Mouse (Mus musculus): Measurements from ENCODE around the gene Plagl2. TPM values are rescaled to one million over a fixed set of nuclear protein-coding genes. Genes with fewer than 3 reads are reported as not detected.

Plagl2 gene
- total RNA-seq, 2 experiments from 2014 or later: 19.1 to 20.3 TPM

GRCm38 (mm10) chr2:153239860-153240480 lies 1.3 kb downstream of the Plagl2 start:
- no peak for DNase-seq (ENCODE audit: low spot score in 2 of 2)

DNA sequence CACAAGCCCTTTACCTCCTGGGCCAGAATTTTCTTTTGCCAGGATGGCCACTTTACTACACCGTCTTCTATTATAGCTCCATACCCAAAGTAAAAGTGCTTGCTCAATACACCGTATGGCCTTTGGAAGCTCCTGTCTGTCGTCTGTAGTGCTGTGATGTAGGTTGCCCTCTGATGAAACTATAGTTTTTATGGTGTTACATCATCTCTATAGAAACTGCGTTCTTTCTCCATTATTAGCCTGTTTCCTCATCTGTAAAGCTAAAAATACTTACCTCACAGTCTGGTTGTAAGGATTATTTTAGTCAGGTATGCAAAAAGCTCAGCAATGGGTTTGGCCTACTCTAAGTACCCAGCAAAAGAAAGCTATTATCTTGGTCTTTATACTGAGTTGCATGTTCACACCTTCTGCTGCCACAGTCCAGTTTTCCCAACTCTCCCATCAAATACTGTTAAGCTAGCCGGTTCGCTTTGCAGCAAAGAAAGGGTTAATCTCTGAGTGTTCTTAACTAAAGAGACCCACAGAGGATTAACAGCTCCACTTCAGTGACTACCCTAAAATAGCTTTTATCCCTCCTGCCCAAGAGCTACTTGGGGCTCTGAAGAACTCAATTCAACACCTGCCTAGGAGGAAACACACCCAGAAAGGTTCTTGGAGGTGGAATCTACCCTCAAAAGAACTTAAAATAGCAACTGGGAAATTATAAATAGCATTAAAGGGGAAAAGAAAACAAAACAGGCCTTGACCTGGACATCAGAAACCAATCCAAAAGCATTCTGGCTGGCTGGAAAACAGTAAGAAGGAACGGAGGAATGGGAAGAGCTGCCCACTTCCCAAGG lies 2.0 kb downstream of the Plagl2 start:
- DNase-seq (ENCODE audit: low spot score in 2 of 2): no peak

- no peak for DNase-seq (ENCODE audit: low spot score in 2 of 2)
Measured at GRCm38 (mm10) chr2:153238406-153238805, 2.8 kb downstream of the Plagl2 start.

DNA sequence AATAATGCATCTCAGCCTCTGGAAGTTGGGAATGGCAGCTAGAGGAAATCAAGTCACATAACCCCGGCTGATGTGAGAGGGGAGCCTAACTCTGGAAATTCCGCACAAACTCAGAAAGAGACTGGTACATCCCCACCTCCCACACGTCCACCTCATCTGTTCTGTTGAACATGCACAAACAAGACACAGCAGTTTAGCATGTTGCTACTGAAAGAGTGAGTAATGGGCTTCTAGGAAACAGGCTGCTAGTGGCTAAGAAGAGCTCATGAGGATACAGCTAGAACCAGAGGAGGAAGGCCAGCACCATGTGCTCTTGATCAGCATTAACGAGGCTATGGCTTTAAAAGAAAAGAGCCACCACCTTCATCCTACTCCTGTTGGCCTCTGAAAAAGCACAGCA lies 3.3 kb downstream of the Plagl2 start:
- DNase-seq (ENCODE audit: low spot score in 2 of 2): no peak

DNA sequence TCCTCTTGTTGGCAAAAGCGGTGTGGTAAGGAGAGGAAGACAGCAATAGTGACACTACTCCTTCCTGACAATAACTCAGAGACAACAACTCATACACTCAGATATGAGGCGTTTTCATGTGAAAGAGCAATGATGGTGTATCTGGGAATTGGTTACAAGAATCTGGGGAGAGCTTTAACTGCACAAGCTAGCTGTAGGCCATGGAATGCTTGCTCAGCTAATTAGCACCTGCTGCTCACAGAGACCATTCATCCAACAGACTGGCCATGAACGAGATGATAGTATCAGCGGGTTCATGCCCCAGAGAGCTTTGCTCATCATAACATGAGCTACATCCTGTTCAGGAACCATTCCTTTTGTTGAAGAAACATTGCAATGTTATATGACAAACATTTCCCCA lies 4.0 kb downstream of the Plagl2 start:
- no peak for DNase-seq (ENCODE audit: low spot score in 2 of 2)

DNA sequence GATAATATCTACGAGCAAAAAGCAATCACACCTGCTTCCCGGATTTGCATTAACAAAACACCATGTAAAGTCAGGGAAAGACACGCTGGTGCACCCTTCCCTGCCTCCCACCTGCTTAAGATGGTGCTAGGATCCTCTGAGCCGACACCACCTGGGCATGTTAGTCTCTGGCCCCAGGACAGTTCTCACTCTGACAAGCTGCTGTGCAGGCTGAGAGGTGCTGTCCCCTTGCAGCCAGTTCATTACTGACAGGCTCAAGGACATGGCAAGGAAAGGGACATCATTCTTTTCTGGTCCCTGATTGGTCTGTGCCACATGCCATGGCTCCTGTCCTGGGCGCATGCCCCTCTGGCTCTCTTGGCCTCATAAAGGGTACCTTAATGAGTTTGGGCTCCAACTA lies 12.7 kb downstream of the Plagl2 start:
- no peak for DNase-seq (ENCODE audit: low spot score in 2 of 2)

DNA sequence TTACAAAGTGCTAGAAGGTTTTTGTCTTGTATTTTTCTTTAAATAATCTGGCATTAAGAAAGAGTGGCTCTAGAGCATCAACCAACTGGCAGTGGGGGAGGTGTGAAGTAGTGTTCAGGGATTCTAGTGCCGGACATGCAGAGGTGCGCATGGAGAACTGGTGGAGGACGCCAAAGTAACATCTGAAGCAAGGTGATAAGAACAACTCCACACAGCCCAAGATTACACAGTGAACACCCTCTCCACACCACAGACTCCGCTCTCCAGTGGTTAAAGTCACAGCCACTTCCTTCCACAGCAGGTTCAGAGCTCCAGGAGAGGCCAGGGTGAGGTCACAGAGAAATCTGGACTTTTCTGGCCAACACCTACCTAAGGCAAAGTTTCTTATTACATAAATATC lies 13.3 kb downstream of the Plagl2 start:
- no peak for DNase-seq (ENCODE audit: low spot score in 2 of 2)

DNA sequence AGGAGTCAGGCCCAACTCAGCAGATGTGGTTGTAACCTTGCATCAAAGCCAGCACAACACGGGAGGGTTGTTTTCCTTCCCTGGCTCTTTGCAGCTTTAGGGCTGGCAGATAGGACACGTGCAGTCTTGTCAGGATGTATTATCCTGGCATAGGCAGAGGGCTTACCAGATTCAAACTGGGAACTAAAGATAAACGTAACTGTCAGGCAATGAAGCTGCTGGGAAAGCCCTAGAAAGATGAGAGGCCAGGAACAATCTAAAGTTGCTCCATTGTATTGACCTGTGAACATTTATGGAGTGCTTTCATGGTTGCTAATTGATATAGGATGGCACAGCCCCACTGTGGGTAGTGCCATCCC lies 15.7 kb downstream of the Plagl2 start:
- DNase-seq (ENCODE audit: low spot score in 2 of 2): no peak

DNA sequence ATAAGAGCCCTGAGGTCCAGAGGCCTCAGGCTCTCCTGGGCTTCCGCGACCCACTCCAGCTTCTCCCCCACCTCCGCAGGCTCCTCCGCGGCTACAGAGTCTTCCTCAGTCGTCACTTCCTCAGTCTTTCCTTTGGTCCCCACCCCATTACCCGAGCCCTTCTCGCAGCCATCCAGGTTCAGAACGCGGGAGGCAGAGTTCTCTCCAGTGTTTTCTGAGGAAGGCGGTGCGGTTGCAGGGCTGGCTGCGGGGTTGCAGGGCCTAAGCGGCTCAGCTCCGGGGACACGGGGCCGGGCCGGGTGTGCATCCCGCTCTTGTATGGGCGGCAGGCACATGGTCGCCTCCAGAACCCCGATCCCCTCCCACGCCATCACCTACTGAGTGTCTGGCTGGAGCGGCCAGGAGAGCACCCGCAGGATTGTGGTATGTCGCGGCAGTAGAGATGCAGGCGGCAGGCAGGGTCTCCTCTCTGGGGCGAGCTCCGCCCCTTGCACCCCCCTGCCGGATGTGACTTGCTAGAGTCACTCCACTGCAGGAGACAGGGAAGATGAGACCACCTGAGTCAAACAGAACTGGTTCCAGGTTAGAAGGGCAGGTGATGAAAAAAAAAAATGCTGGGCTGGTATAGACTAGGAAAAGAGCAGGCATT lies 16.2 kb downstream of the Plagl2 start, which contains the start of gene Tspyl3:
Gene Tspyl3, minus strand, starts transcription at position 496 of the 649 bp plus-strand sequence.
- no peak for DNase-seq (ENCODE audit: low spot score in 2 of 2)

GRCm38 (mm10) chr2:153222566-153222965 lies 18.7 kb downstream of the Plagl2 start:
- no peak for DNase-seq (ENCODE audit: low spot score in 2 of 2)

DNA sequence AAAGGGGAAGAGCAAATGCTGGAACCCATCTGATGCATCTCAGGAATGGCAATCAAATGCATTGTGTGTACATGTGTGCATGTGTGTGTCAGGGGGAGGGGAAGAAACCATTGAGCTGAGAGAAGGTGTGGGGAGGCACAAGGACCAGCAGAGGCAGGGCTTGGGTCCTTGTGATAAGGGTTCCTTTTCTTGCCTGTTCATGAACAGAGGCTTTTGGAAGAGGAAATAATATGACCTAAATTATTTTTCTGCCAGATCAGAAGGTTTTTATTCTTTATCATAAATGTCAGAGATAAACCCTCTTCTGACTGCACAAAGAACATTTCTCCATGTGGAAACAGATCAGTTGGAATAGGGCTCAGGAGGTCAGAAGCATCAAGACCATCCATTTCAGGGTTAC lies 19.1 kb downstream of the Plagl2 start:
- no peak for DNase-seq (ENCODE audit: low spot score in 2 of 2)

DNA sequence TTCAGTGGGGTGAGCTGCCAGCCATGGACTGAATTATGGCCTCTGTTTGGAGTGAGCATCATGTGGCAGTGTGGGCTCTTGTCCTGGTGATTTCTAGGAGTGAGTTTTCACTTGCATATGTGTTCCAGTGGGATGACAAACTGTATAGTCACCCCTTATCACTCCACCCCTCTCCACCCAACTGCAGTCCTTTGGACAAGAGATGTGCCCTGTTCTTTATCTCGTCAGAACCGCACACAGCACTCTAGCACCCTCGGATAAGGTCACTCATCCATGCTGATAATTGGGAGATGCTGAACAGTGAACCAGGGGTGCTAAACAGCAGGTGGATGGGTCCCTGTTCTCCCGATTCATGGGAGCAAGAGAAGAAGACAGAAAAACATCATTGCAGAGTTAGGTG lies 19.6 kb downstream of the Plagl2 start:
- DNase-seq (ENCODE audit: low spot score in 2 of 2): no peak

- DNase-seq (ENCODE audit: low spot score in 2 of 2): no peak
Measured at GRCm38 (mm10) chr2:153218516-153218915, 22.7 kb downstream of the Plagl2 start.

- no peak for DNase-seq (ENCODE audit: low spot score in 2 of 2)
Measured at GRCm38 (mm10) chr2:153217826-153218340, 23.3 kb downstream of the Plagl2 start.

DNA sequence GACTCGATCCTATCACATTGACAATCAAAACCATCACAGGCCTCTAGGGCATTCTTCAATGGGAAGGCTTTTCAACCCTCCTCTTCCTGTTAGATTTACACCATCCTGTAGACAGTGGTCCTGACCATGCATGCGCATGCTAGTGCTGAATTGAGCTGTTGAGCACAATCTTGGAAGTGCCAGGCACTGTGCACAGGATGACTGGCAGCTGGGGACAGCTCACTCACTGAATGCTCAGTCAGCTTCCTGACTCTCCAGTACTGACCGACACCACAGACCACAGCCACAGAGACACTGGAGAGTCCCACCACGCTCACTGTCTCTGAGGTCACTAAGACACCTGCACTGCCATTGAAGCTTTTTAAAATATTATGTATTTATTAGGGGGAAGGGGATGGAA lies 25.8 kb downstream of the Plagl2 start:
- no peak for DNase-seq (ENCODE audit: low spot score in 2 of 2)

- no peak for DNase-seq (ENCODE audit: low spot score in 2 of 2)
Measured at GRCm38 (mm10) chr2:153214771-153215259, 26.4 kb downstream of the Plagl2 start.

DNA sequence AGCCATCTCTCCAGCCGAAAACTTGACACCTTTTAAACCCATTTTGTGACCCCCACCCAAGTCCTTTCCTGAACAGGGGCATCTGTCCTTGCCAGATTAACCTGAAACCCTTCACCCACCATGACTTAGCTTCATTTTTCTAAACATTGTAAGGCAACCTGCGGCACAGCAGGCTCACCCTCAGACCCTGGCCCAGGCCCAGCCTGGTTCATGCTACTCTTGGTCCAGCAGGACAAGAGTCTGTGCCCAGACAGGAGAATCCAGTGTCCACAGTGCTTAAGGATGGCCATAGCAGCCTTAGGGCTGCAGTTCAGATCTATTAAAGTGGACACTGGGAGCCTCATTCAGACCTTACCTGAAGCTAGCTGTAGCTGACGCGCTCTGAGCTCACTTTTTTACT lies 27.9 kb downstream of the Plagl2 start:
- DNase-seq (ENCODE audit: low spot score in 2 of 2): no peak

DNA sequence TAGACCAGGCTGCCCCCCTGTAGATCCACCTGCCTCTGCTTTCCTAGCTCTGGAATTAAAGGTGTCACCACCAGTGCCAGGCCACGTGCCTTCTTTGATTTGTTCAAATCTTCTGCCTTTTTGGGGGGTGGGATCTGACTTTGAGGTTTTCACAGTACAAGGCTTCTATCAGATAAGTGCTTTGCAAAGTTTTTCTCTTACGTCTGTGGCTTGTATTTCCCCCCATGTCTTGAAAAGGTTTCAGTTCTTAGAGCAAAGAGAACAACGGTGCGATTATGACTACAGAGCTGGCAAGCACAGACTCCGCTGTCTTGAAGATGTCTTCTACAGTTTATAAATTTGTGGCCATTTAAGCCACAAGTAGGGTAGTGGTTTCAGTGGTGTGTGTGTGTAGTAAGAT lies 29.8 kb downstream of the Plagl2 start:
- no peak for DNase-seq (ENCODE audit: low spot score in 2 of 2)

- DNase-seq (ENCODE audit: low spot score in 2 of 2): no peak
Measured at GRCm38 (mm10) chr2:153209286-153209685, 31.9 kb downstream of the Plagl2 start.

DNA sequence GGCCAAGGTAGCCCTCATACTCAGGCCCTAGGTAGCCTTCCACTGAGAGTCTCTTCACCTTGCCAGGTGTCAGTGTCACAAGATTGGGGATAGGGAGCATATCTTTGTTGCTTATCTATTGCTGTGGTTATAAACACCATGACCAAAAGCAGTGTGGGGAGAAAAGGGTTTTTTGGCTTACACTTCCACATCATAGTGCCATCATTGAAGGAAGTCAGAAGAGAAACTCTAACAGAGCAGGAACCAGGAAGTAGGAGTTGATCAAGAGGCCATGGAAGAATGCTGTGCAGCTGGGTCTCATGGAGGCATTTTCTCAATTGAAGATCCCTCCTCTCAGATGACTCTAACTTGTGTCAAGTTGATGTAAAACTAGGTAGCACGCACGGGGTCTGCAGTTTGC lies 33.1 kb downstream of the Plagl2 start:
- DNase-seq (ENCODE audit: low spot score in 2 of 2): no peak

DNA sequence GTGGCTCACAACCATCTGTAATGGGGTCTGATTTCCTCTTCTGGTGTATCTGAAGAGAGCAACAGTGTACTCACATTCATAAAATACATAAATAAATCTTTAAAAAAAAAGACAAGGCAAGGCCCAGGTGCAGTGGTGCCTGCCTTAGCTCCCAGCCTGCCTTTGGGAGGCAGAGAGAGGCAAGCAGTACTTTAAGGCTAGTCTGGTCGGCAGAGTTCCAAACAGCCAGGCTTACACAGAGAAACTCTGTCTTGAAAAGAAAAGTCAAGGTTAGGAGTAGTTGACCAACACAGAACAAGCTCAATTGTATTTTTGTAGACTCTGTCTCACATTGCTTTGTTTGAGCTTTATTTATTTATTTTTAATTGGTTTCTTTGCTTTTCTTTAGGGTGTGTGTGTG lies 38.5 kb downstream of the Plagl2 start:
- DNase-seq (ENCODE audit: low spot score in 2 of 2): peak in 1 of 2 experiments; percentile 36

- DNase-seq (ENCODE audit: low spot score in 2 of 2): no peak
Measured at GRCm38 (mm10) chr2:153199114-153199513, 42.1 kb downstream of the Plagl2 start.

All from adrenal gland, postnatal 4 days (tissue).